Mouse (Mus musculus): Measurements from ENCODE around the gene Gm9048.
"Not testable (repeated sequence)": the region's sequence is repeated elsewhere in the genome, so short reads cannot be mapped to it uniquely, and the experiment has no call there.

Gene Gm9048

GRCm38 (mm10) chr10:118348579-118348978 is at the start of gene Gm9048:
TSS of gene Gm9048 (minus strand) at chr10:118348679.
- not testable (repeated sequence) for DNase-seq (ENCODE audit: low spot score in 2 of 2)

DNA sequence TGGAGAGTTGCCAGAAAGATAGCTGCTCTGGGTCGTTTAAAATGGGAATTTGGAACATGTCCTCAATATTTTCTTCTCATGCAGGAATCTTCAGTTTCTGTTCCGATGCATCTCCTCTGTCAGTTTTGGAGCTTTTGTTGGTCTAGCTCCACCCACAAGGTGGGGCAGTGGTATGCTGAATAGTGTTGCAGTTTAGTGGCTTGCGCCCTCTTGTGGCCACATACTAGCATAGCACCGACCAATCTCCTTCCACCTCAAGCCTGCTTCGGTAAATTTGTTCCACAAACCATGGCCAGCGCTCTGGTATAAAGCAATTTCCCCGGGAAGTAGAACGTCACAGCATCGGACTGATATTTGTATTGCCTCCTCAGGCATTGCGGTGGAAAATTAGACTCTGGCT is 22.0 kb upstream of the Gm9048 start:
- DNase-seq (ENCODE audit: low spot score in 2 of 2), result peak; percentile 74 to 78

GRCm38 (mm10) chr10:118369518-118369917 is 21.0 kb upstream of the Gm9048 start:
- DNase-seq (ENCODE audit: low spot score in 2 of 2), result no peak

GRCm38 (mm10) chr10:118354005-118354404 is 5.5 kb upstream of the Gm9048 start, which contains the start of gene Gm9049:
TSS of gene Gm9049 (minus strand) at chr10:118354105.
- DNase-seq (ENCODE audit: low spot score in 2 of 2), result not testable (repeated sequence)

- DNase-seq (ENCODE audit: low spot score in 2 of 2), result not testable (repeated sequence)
These were observed 5.3 kb downstream of the Gm9048 start, which contains the start of gene Gm9046 for GRCm38 (mm10) chr10:118343155-118343554. TSS of gene Gm9046 (minus strand) at chr10:118343255.

- not testable (repeated sequence) for DNase-seq (ENCODE audit: low spot score in 2 of 2)
These were observed 10.7 kb downstream of the Gm9048 start, which contains the start of gene Gm9045 for GRCm38 (mm10) chr10:118337731-118338130. TSS of gene Gm9045 (minus strand) at chr10:118337831.

DNA sequence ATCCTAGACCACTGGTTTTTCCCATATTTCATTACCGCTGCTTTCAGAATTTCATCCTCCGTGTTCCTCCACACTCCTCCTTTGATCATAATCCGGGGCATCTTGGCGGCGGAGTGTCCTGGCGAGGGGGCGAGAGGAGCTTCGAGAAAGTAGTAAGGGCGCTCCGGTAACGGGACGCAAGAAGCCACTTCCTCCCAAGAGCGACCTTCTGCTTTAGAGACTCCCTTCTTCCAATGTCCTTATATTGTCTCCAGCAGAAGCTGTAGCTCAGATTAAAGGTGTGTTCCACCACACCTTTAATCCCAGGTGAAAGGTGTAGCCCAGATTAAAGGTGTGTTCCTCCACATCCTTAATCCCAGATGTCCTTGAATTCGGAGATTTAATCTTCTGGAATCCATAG is 16.2 kb downstream of the Gm9048 start, which contains the start of gene Gm9044:
Gene Gm9044, minus strand, starts transcription at position 101 of the 400 bp plus-strand sequence.
- not testable (repeated sequence) for DNase-seq (ENCODE audit: low spot score in 2 of 2)

DNA sequence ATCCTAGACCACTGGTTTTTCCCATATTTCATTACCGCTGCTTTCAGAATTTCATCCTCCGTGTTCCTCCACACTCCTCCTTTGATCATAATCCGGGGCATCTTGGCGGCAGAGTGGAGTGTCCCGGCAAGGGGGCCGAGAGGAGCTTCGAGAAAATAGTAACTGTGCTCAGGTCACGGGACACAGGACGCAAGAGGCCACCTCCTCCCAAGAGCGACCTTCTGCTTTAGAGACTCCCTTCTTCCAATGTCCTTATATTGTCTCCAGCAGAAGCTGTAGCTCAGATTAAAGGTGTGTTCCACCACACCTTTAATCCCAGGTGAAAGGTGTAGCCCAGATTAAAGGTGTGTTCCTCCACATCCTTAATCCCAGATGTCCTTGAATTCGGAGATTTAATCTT is 21.6 kb downstream of the Gm9048 start, which contains the start of gene Gm9040:
Gene Gm9040, minus strand, starts transcription at position 101 of the 400 bp plus-strand sequence.
- not testable (repeated sequence) for DNase-seq (ENCODE audit: low spot score in 2 of 2)

- DNase-seq (ENCODE audit: low spot score in 2 of 2), result no peak
These were observed 29.5 kb downstream of the Gm9048 start for GRCm38 (mm10) chr10:118319024-118319423.

- not testable (repeated sequence) for DNase-seq (ENCODE audit: low spot score in 2 of 2)
These were observed 46.3 kb downstream of the Gm9048 start for GRCm38 (mm10) chr10:118302133-118302532.
